Mouse (Mus musculus) ES-E14 (cell line): ENCODE results near the gene Fbln1. TPM values are rescaled to one million over a fixed set of nuclear protein-coding genes. Genes with fewer than 3 reads are reported as not detected.

ENCODE experiments used
- DNase-seq: peaks from one replicate; pipeline ENCODE4 v3.0.0-alpha.2; 2013; ENCODE audit warnings: low read depth, low spot score
- H3K27ac ChIP-seq: 2 replicates; pipeline ENCODE4 v1.5.1; 2012; ENCODE audit warnings: low read depth, mild to moderate bottlenecking, low read length, moderate library complexity, mixed read lengths; ENCODE audit not compliant: poor library complexity, insufficient read depth, severe bottlenecking
- H3K36me3 ChIP-seq: 2 replicates; pipeline ENCODE4 v1.6.1; 2012; ENCODE audit warnings: mild to moderate bottlenecking, low read length, moderate library complexity, mixed read lengths; ENCODE audit not compliant: control insufficient read depth, poor library complexity, insufficient read depth, severe bottlenecking
- H3K4me1 ChIP-seq, 2 experiments: fragments of 150-350 bp in 1 of 2; sonication (generic) in 1 of 2; 2 replicates each; pipeline ENCODE4 v1.6.1; 2012; ENCODE audit warnings: low read length in 2 of 2, mild to moderate bottlenecking in 1 of 2, mixed read lengths in 1 of 2; ENCODE audit not compliant: control insufficient read depth in 2 of 2, insufficient read depth in 2 of 2, poor library complexity in 1 of 2
- H3K4me3 ChIP-seq, 2 experiments: fragments of 150-350 bp in 1 of 2; sonication (generic) in 1 of 2; 2 replicates each; pipeline ENCODE4 v1.5.1; 2012; ENCODE audit warnings: low read length in 2 of 2, low read depth in 1 of 2, mild to moderate bottlenecking in 1 of 2, mixed read lengths in 1 of 2; ENCODE audit not compliant: insufficient read depth in 1 of 2, poor library complexity in 1 of 2, severe bottlenecking in 1 of 2
- H3K9ac ChIP-seq: 2 replicates; pipeline ENCODE4 v1.6.1; 2012; ENCODE audit warnings: low read depth, mild to moderate bottlenecking, low read length, mixed read lengths; ENCODE audit not compliant: poor library complexity, insufficient read depth, severe bottlenecking
- H3K9me3 ChIP-seq: fragments of 150-350 bp; sonication (generic); 2 replicates; pipeline ENCODE4 v1.6.1; 2012; ENCODE audit warnings: low read depth, mild to moderate bottlenecking, low read length; ENCODE audit not compliant: control insufficient read depth, insufficient read depth
- CHD2 ChIP-seq: IDR thresholded peaks from 2 replicates; pipeline ENCODE4 v1.6.1; 2014; ENCODE audit warnings: mild to moderate bottlenecking, low read depth, low read length, inconsistent platforms
- HCFC1 ChIP-seq: IDR thresholded peaks from 2 replicates; pipeline ENCODE4 v1.6.1; 2012; ENCODE audit warnings: low read length, inconsistent platforms, borderline replicate concordance; ENCODE audit not compliant: insufficient read depth
- MAFK ChIP-seq: IDR thresholded peaks from 2 replicates; pipeline ENCODE4 v1.6.1; 2014; ENCODE audit warnings: mild to moderate bottlenecking, low read depth, low read length, inconsistent platforms; ENCODE audit not compliant: insufficient read depth
- ZC3H11A ChIP-seq: IDR thresholded peaks from 2 replicates; pipeline ENCODE4 v1.6.1; 2012; ENCODE audit warnings: low read depth, mild to moderate bottlenecking, inconsistent platforms, low read length, borderline replicate concordance
- ZNF384 ChIP-seq: IDR thresholded peaks from 2 replicates; pipeline ENCODE4 v1.6.1; 2012; ENCODE audit warnings: low read depth, low read length, inconsistent platforms
- in situ Hi-C, 2 experiments: fragments of 600-800 bp; cut with MboI; formaldehyde crosslinking; loops; one replicate each; pipeline ENCODE4 v1.15.1; 2025; ENCODE audit warnings: low sequenced_read_pairs in 2 of 2, inconsistent platforms in 1 of 2; ENCODE audit not compliant: unreplicated experiment in 2 of 2
- total RNA-seq: library from RNA; depleted of rRNA; stranded (reverse); fragments of 300-350 nt; gene quantifications from 2 replicates; pipeline ENCODE4 v1.2.3, GENCODE M21; 2012

Gene Fbln1
- total RNA-seq, 1 experiment, result 99.6 TPM

DNA sequence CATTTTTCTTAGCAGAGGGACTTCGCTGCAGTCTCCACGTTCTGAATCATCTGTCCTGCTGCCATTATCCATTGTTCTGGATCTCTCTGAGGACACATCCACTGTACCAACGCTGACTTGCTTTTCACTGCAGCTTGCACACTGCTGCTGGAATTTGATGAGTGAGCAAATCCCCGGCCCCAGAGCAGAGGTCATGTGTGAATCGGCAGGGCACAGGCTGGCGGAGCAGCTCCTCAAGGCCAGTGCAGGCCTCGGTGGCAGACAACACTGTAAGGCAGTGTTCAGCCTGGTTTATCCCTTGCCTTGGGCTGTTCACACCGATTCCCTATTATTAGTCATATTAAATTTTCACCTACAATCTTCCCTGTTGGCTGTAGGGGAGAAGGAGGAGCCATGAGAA is 89.8 kb downstream of the Fbln1 start:
- in situ Hi-C loops, result no loop called here
- no peak for TF ChIP-seq ZNF384
- no peak for TF ChIP-seq CHD2
- no peak for TF ChIP-seq ZC3H11A
- TF ChIP-seq HCFC1, result no peak
- TF ChIP-seq MAFK, result no peak
- H3K27ac ChIP-seq, result no peak overlapping the region

DNA sequence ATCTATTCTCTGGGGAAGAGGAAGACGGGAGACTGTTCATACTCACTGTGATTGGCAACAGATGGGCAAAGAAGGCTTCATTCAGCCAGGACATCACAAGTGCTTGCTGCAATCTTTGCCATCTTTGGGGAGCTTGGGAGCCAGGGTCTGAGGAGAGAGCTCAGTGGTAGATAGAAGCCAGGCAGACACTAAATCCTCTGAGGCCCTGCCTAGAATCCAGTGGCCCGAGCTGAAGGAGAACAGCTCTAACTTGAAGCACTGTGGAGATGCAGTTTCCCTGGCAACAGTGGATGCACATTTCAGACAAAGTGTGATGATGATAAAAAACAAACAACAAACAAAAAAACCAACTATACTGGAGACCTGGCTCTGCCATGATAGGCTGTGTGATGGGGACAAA is 90.2 kb downstream of the Fbln1 start:
- Histone ChIP-seq H3K27ac (no peak overlapping the region), H3K36me3 (no peaks in the 10 kb centered on the region), H3K4me1 (peaks cover 2 to 3% of the 10 kb centered on the region in 2 experiments; a peak in 1 of 4 replicates), H3K4me3 (no peak overlapping the region), H3K9me3 (no peaks in the 10 kb centered on the region), H3K9ac (no peak overlapping the region)
- no peak for DNase-seq
- in situ Hi-C loops, result no loop called here
- TF ChIP-seq ZNF384, result no peak
- no peak for TF ChIP-seq HCFC1
- no peak for TF ChIP-seq MAFK
- TF ChIP-seq CHD2, result no peak

More for the DNA sequence above, 89.8 kb downstream of the Fbln1 start:
- Histone ChIP-seq H3K4me1 (peaks cover 2 to 3% of the 10 kb centered on the region in 2 experiments; a peak in 1 of 4 replicates), H3K9me3 (no peaks in the 10 kb centered on the region), H3K9ac (no peak overlapping the region), H3K36me3 (no peaks in the 10 kb centered on the region), H3K4me3 (no peak overlapping the region)
- DNase-seq, result no peak

DNA sequence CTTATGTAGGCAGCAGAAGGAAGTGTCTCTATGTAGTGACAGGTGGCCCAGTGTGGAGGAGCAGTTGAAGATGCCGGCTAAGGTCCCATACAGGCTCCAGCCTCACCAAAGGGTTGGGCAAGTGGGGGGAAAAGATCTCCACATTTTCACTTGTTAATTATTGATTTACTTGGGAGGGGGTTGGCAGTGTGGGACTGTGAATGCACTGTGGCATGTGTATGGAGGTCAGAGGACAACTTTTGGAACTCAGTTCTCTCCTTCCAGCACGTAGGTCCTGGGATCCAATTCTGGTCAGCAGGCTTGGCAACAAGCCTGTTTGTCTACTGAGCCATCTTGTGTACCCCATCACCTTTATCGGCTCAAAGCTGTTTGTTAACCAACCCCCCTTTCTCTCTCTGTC is 90.8 kb downstream of the Fbln1 start:
- peaks cover 3 to 5% of the 10 kb centered on the region in 2 experiments; a peak in 1 of 4 replicates for H3K4me1 ChIP-seq
- no peak overlapping the region for H3K27ac ChIP-seq
- in situ Hi-C loops, result no loop called here
- no peaks in the 10 kb centered on the region for H3K9me3 ChIP-seq
- DNase-seq, result no peak
- H3K9ac ChIP-seq, result no peak overlapping the region
- no peak for TF ChIP-seq ZC3H11A
- TF ChIP-seq HCFC1, result no peak
- no peak for TF ChIP-seq CHD2
- no peak for TF ChIP-seq ZNF384
- no peak for TF ChIP-seq MAFK
- H3K4me3 ChIP-seq, result no peak overlapping the region
- no peaks in the 10 kb centered on the region for H3K36me3 ChIP-seq

GRCm38 (mm10) chr15:85298167-85298781 is 92.5 kb downstream of the Fbln1 start:
- no peak for DNase-seq
- in situ Hi-C loops, result no loop called here
- H3K4me3 ChIP-seq, result no peak overlapping the region
- no peak for TF ChIP-seq HCFC1
- no peak for TF ChIP-seq ZC3H11A
- TF ChIP-seq CHD2, result no peak
- no peak for TF ChIP-seq MAFK
- no peak for TF ChIP-seq ZNF384
- H3K9me3 ChIP-seq, result no peaks in the 10 kb centered on the region
- H3K9ac ChIP-seq, result no peak overlapping the region
- no peak overlapping the region for H3K27ac ChIP-seq
- H3K36me3 ChIP-seq, result no peaks in the 10 kb centered on the region
- peaks cover 3 to 10% of the 10 kb centered on the region in 2 experiments; a peak in 2 of 4 replicates for H3K4me1 ChIP-seq

DNA sequence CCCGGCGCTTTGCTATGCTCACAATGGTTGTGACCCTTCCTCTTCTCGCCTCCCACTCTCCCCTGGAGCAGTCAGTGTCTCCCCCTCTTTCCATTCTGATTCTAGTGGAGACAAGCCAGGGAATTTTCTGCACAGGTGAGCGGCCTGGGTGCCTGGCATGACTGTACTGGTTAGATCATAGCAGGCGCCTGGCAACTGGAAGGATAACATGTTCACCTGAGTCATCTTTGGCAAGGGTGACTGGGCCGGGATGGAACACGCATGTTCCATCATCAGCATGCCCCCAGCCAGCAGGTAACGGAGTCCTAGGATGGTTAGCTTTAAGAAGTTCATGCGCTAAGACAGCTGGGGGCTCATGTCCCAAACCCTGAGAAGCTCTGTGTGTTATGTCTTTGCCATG is 93.2 kb downstream of the Fbln1 start:
- TF ChIP-seq HCFC1 (no peak), ZC3H11A (no peak), MAFK (no peak), CHD2 (no peak), ZNF384 (no peak)
- in situ Hi-C loops, result no loop called here
- no peak for DNase-seq
- Histone ChIP-seq H3K4me1 (peaks cover 3 to 11% of the 10 kb centered on the region in 2 experiments; a peak in 2 of 4 replicates), H3K9ac (no peak overlapping the region), H3K9me3 (no peaks in the 10 kb centered on the region), H3K27ac (no peak overlapping the region), H3K4me3 (no peak overlapping the region), H3K36me3 (no peaks in the 10 kb centered on the region)
